Mouse (Mus musculus): Measurements from ENCODE around the gene Prlhr.

The Prlhr gene

DNA sequence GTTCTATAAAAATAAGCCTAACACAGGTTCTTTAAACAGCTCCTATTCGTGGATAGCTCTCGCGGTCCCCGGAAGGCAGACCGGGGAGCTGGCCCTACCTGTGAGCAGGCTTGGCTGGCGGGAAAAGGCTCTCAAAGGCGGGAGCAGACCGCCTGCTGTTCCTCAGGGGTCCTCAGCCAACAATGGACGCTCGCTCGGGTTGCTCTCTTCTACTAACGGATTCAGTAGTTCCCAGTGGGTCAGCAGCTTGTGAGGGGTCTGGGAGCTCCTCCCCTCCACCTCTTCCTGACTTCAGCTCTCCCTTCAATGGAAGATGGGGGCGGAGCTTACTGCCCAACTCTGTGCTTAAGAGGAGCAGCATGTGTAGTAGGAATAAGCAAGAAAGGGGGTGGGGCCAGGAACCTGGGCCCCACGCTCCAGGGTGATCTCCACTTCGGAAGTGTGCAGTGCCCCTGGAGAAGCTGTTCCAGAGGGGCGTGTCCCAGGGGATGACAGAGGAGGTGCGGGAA, at the start of gene Prlhr:
TSS of gene Prlhr (minus strand) at position 51 of the 509 bp plus-strand sequence.
- DNase-seq (ENCODE audit: low read depth, low spot score) = no peak

DNA sequence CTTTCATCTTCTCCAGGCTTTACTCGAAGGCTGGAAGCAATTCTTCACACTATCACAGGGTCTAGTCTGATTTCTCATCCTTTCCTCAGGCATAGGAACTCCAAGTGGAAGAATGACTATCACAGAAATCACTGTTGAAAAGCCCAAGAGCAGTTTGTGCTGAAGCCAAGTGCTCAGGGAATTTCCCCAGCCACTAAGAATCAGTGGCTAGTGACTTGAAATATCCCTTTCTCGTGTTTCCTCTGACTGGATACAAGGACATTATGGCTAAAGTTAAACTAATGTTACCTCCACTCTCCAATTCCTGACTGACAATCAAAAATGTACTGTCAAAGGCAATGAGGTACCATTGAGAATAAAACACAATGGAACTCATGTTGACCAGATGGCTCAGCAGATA, 47.0 kb upstream of the Prlhr start:
- DNase-seq (ENCODE audit: low read depth, low spot score) = no peak

DNA sequence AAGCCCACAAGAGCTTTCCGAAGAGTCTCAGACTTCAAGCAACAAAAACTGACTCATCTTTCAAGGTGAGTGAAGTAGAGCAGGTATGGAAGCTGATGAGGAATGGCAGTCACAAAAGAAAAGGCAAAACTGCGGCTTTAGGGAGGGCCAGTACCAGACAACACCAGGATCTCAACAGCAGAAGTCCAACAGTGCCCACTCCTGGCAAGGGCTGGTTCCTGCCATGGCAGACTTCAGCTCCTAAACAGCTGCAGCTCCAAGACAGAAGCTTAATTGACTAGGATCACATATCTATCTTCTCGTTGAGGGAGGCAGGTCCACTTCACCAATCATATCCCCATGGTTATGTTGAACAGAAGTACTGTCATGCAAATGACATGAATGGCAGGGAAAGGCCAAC, 45.3 kb upstream of the Prlhr start:
- no peak for DNase-seq (ENCODE audit: low read depth, low spot score)

DNA sequence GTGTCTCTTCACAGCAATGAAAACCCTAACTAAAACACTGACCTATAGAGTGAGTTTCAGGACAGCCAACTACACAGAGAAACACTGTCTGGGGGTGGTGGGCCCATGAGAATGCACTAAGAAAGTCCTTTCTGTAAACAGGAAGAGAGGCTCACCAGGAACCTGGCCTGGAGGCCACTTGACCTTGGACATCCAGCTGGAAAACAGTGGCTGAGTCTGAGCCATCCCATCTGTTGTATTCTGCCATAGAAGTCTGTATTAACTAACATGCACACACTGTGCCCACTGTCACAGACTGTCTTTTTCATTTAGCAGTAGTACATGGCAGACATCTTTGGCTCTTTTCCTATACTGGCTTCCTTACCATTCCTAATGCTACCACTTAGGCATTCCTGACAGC, 32.1 kb upstream of the Prlhr start:
- DNase-seq (ENCODE audit: low read depth, low spot score) = no peak

DNA sequence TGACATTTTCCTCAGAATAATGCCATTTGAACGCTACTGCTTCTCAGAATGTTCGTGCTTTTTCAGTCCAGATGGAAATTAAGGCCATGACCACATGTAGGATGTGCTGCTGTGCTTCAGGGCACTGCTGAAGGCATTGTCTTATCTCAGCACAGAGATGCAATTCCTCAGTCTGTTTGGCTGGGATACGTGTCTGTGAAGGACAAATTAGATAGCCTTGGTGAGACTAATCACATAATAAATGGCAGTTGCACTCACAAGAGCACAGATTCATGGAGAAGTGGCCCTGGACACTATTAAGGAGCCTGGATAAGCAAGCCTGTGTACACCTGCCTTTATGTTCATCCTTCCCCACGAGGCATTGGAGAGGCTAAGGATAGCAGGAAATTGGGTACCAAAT, 29.1 kb upstream of the Prlhr start:
- DNase-seq (ENCODE audit: low read depth, low spot score) = no peak

DNA sequence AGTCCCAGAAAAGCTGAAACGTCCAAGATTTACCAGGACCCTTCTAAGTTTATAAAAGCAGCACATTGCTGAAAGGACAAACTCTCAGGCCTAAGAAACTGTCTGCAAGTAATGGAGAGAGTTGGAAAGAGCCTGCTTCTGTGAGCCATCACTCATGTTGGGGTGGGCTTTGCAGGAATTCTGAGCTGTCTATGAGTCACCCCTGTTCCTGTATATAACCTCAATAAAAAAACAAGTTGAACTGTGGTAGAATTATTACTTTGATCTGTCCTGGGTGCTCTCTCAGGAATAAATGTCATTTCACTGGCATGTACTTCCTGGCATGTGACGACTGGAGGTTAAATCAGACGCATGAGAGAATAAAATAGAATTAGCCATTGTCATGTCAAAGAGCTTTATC, 27.7 kb upstream of the Prlhr start:
- no peak for DNase-seq (ENCODE audit: low read depth, low spot score)

DNA sequence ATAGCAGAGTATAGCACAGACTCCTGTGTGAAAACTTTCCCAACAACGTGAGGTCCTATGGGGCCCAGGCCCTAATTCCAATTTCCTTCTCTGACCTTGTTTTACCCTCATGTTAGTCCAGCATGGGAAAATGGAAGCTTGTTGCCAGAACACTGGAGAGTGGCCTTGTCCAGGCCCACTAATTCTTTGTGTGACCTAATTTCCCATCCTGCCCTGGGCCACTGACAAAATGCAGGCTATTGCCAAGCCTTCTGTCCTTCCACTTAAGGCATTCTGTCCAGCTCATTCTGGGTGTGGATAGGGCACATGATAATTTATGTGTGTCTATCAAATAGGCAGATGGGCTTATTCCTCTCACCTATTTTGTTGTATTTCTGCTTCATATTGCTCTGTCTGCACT, 21.5 kb upstream of the Prlhr start:
- no peak for DNase-seq (ENCODE audit: low read depth, low spot score)

DNA sequence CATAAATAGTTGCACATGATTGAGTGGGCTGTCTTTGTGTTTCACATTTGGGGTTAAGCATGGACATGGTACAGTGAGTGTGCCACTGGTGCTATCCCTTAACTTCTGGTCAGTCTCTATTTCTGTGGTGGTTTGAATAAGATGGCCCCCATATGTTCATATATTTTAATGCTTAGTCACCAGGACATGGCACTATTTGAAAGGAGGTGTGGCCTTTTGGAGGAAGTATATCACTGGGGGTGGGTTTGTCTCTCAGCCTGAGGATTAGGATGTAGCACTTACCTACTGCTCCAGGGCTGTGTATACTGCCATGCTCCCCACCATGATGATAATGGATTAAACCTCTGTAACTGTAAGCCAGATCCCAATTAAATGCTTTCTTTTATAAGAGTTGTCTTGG, 17.2 kb upstream of the Prlhr start:
- no peak for DNase-seq (ENCODE audit: low read depth, low spot score)

DNA sequence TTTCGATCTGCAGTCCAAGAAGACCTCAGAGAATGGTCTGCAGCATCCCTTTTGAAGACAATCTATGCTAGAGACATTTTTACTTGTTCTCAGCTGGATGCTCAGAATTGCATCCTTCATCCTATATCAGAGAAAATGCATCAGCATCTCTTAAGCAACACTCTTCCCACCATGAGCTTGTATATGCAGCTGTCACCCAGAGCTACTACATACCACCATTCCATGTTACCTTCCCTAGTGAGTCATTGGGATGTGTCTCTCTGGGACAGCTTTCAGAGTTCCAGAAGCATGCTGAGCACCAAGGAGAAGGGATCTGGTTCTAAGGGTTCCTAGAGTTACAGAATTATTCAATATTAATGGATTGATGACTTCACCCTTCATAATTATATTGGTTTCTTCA, 10.8 kb upstream of the Prlhr start:
- no peak for DNase-seq (ENCODE audit: low read depth, low spot score)

DNA sequence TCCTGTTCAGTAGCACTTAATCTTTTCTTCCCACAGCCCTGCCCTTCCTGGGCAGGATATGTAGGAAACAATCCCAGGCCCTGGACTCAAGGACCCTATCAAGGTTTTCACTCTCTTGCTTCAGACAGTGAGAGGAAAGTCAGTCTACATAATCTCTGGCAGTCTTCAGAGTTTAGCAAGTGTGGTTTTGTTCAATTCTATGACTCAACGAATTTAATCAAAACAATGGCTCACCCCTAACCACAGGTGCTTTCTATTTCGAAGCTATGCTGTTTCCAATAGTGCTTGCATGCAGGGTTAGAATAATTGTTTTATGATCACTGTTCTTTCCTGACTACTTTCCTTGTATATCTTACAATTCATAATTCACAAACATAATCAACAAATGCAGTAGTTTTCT, 9.7 kb upstream of the Prlhr start:
- DNase-seq (ENCODE audit: low read depth, low spot score) = no peak

DNA sequence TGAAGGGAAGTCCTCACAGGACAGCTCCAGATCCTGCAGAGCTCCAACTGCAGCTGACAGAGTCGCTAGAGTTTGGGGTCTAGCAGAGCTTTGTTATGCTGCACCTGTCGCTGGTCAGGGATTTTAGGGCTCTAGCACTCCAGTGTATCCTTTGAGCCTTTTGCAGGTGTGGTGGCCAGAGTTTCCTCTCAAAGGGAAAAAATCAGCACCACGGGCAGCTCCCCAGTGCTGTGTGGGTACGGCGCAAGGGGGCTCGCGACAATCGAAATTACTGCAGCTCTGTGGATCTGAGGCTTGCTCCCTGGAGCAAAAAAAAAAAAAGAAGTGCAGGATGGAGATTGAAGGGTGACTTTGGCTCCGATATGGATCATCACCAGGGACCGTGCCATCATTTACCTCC, 742 bp upstream of the Prlhr start:
- DNase-seq (ENCODE audit: low read depth, low spot score) = peak; percentile 57

DNA sequence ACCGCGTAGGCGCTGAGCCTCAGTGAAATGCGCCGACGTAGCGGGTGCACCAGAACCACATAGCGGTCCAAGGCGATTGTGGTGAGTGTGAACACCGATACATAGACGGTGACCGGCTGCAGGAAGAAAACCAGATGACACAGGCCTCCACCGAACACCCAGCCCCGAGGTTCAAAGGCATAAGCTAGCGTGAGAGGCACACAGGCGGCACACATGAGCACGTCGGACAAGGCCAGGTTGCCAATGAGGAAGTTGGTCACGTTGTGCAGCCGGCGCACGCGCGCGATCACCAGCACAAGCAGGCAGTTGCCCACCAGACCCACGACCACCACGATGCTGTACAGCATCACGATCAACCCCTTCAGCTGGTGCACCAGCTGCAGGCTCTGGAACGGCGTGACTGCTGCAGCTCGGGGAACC, 506 bp downstream of the Prlhr start:
- no peak for DNase-seq (ENCODE audit: low read depth, low spot score)

DNA sequence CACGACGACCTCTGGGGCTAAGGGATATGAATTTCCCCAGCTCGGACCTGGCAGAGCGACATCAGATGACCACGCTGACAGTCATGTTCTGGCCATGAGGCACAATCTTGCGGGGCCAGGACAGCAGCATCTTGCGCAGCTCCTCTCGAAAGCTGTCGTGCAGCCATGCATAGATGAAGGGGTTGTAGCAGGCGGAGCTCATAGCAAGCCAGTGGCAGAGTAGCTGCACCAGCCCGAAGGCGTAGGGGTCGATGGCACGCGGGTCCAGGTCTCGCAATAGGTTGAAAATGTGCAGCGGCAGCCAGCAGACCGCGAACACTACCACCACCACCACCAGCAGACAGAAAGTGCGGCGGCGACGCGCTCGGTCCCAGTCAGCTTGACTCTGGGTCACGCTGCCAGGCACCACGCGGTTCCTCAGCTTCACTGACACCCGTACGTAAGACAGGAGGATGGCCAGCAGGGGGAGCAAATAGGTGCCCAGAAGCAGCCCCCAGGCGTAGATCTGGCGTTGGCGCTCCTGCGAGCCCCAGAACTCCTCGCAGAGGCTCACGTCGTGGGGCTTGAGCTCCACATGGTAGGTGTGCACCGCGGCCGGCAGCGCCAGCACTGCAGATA, 1.0 kb downstream of the Prlhr start:
- peak; percentile 51 for DNase-seq (ENCODE audit: low read depth, low spot score)

DNA sequence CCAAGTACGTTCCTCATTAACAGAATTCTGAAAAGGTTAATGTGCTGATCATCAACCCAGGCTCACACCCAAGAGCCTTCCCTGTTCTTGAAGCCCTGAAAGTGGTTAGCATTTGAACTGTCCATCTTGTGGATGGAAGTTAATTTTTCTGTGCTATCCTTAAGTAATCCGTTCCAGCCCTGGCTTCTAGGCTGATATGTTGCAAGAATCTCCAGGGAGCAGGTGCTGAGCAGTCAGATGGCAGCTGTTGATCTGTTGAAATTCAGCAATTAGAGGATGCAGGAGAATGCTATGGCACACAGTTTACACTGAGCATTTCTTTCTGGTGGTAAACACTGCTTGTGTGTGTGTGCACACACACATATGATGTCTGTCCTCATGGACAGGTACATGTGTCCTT, 2.4 kb downstream of the Prlhr start:
- DNase-seq (ENCODE audit: low read depth, low spot score) = no peak

DNA sequence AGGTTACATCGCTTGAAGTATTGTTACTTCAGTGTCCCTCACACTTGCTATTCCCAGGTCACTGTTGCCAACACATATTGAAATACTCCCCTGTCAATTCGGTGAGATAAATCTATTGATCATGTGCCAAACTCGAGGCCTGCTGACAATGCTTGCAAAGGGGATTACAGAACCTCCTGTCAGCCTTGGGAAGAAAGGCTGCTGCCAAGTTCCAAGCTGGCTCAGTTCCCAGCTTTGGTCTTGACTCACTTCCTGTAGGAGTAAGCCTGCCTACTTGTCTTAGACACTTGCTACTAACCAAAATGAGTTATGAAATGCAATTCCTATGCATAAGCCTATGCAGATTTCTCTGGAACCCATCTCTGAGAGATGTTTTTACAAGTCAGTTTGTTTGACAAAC, 4.2 kb downstream of the Prlhr start:
- no peak for DNase-seq (ENCODE audit: low read depth, low spot score)

DNA sequence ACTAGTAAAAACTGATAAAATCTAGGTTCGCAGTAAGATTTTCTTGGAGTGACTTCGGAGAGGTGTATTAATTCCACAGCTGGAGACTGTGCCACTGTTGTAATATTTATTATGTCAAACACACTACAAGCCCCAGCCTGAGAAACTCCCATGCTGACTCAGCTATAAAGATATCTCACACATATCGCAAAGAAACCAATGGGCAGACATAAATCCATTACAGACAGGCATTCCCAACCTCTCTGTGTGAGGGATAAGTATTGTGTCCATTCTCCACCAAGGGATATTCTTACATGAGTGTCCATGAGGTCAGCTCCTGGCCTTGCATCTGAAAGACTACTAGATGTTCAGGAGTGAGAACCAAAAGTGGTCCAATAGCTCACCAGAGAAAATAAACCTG, 4.7 kb downstream of the Prlhr start:
- no peak for DNase-seq (ENCODE audit: low read depth, low spot score)

DNA sequence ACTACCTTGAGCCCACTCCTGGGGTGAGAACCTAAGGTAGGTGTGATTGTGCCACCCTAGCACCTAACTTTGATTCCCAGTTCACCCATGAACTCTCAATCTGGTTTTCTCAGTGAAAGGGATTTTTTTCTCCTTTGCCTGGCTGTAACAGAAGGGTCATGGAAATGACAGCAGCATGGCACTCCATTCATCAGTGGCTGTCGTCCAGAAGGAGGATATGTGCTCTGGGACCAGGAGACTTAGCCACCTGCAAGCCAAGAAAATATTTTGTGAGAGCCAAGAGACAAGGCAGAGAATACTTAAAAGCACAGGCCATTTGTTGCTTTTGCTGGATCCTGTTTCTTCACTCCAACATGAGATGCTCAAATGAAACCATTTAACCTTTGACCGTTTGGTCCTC, 6.6 kb downstream of the Prlhr start:
- no peak for DNase-seq (ENCODE audit: low read depth, low spot score)

DNA sequence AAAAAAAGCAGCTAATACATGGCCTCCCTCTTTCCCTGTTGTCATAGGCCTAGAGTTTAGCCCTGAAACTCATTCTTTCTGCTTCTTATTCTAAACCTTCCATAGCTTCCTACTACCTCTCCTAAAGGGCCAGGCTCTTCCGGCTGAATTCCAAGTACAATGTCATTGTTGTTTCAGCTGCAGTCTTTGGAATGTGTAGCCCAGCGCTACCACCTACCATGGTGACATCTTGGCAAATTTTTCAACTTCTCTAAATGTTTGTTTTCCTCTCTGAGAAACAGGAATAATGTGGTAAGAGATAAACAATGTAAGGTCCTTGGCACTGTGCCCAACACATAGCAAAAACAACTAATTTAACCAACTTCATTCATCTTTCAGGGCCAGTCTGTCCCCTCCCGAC, 8.4 kb downstream of the Prlhr start:
- no peak for DNase-seq (ENCODE audit: low read depth, low spot score)

DNA sequence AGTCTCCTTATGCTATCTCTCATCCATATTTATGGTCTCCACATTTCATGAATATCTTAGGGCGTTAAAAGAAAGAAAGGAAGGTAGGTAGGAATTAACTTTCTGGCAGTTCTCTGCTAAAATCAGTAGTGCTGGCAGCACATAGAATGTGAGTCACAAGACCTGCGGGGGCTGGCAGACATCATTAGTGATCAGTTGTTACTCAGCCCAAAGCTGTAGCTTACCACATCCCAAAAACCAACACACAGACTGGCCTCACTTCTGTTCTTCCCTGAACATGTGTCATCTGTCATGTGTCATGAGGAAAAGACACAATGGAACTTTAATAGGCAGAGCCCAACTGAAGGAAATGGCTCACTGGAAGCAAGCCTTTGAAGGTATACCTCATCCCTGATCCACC, 9.0 kb downstream of the Prlhr start:
- DNase-seq (ENCODE audit: low read depth, low spot score) = no peak

DNA sequence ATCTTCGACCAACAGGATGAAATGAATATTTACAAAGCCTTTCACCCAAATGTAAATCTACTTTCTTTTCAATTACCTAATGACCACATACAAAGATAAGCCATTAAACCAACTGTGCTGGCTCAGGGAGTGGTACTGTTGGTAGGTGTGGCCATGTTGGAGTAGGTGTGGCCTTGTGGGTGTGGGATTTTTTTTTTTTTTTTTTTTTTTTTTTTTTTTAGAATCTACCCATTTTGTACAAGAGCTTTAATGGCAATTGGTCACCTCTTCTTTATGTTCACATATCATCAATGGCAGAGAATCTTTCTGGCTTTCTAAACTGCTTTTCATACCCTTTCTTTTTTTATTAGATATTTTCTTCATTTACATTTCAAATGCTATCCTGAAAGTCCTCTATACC, 12.3 kb downstream of the Prlhr start:
- DNase-seq (ENCODE audit: low read depth, low spot score) = no peak

DNA sequence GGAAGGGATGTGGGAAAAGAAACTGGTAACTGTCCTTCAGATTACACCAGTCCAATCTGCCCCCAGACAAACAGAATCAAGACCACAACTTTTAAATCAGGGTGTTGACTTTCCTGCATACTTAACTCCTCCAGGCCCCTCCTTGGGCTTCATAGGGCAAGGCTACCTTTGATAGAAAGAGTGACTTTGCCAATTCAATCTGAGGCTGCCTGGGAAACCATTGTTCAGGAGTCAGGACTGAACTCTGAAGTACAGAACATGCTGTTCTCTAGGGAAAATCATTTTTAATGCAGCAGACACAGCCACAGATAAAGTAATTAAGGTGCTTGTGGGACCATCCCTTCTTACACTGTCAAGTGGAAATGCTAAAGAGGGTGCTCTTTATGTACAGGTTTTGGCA, 27.6 kb downstream of the Prlhr start:
- DNase-seq (ENCODE audit: low read depth, low spot score) = no peak

DNA sequence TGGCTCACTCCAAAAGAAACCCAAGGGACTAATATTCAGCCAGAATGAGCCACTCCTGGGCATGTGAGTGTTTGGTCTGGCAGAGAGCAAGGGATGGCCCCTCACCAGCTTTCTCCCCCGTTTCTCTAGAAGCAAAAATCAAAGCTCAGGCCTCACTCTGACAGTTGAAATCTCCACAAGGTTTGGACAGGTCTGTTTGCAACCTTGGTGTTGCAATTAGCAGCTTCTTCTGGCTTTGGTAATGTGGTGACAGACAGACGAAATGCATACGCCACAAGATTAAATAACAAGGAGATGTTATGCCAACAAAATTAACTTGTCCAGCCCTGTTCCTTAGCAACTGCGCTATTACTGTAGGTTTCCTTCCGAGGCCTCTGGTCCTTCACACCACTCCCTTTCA, 28.0 kb downstream of the Prlhr start:
- DNase-seq (ENCODE audit: low read depth, low spot score) = no peak

DNA sequence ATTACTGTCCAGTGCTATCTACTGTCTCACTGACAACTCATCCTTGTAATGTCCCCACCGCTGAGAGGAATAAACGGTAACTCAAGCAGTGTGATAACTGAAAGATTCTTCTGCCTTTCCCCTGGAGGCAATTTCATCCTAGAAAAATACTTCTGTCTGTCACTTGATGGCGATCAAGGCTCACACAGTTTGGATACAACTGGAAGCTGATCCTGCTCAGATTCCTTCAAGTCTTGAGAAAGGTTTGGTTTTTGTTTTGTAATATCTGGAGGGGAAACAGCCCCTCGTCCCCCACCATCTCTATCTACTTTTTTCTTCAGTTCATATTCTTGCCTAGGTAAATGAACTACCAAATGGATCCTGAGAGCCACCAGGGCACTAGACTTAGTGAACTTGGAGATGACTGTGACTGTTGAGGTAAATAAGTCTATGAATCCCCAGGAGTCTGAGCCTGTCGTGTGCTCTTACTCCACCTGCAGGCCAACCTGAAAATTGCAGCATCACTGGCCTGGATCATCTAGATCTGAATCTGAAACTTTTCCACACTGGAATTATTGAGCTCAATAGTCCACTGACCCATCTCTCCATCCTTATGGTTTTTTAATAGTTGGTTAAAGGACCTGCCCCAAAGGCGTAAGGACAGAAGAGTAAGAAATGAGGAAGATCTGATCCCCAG, 30.4 kb downstream of the Prlhr start:
- no peak for DNase-seq (ENCODE audit: low read depth, low spot score)

Measured in embryo, embryonic 11.5 days (tissue).